Mouse (Mus musculus) layer of hippocampus, adult 9-10 months (tissue): ENCODE results near the gene Tmco5.
"Not testable (repeated sequence)": the region's sequence is repeated elsewhere in the genome, so short reads cannot be mapped to it uniquely, and the experiment has no call there.

ENCODE experiments used
- DNase-seq: peaks from one replicate; pipeline ENCODE4 v3.0.0; 2022; ENCODE audit warnings: low spot score

Tmco5 gene

DNA sequence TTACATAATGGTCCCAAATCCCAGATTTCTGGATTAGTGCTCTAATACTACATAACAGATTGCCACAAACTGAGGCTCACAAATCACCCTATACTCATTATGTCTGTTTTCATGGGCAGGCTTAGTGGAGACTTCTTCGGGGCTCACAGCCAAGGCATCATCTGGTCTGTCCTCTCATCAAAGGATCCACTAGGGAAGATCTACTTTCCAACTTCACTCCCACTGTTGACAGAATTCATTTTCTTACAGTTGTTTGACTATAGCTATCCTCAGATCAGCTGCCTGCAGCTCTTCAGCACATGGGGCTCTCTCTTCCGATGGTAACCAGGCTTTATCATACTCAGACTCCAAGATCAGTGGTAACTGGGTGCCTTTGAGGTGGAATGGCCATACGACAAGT, 45.2 kb downstream of the Tmco5 start:
- DNase-seq = no peak

GRCm38 (mm10) chr2:116924292-116924691, 45.8 kb downstream of the Tmco5 start:
- DNase-seq = no peak

DNA sequence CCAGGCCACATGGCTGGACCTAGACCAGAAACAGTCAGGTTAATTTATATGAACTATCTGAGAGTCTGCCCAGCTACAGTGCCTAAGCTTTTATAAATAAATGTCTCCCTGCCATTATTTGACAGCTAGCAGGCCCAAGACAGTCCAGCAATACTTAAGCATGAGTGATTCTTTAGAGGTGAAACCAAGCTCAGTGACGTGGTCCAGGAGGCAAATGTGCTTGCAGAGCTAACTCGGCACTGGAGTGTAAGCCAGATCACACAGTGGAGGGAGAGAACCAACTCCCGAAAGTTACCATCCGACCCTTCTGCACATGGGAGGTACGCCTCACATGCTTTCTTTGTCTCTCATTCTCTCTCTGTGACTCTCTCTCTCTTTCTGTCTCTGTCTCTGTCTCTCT, 46.7 kb downstream of the Tmco5 start:
- DNase-seq = no peak

DNA sequence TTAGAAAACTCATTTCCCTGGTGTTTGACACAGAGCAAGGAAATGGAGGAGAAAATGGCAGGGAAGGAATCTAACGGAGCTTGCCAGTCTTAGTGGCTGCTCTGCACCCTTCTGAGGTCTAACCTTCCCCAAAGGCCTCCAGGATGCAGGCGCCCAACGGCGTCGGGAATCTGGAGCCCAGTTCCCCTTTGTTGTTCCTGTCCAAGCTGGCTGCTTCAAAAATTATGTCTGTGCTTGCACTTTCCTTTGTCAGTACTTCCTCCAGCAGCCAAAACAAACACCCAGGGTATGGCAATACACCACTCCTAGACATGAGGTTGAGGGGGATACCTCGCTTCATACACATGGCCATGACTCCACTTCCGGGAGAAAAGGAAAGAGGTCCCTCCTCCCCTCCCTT, 53.7 kb downstream of the Tmco5 start:
- no peak for DNase-seq

- DNase-seq = not testable (repeated sequence)
Observed at GRCm38 (mm10) chr2:116934236-116934635, 55.7 kb downstream of the Tmco5 start.

DNA sequence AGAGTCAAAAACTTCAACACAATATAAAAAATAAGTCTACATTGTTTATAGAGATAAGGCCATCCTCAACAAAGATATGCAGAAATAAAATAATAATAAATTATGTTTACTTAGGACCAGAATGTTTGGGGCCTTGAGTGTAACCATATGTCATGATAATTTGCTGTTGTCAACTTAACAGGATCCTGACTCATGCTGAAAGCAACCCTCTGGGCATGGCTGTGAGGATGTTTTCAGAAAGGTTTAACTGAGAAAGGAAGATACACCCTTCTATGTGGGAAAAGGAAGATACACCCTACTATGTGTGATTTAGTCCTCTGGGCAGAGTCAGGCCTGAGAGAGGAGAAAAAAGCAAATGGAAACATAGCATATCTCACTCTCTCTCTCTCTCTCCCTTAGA, 56.3 kb downstream of the Tmco5 start:
- no peak for DNase-seq

DNA sequence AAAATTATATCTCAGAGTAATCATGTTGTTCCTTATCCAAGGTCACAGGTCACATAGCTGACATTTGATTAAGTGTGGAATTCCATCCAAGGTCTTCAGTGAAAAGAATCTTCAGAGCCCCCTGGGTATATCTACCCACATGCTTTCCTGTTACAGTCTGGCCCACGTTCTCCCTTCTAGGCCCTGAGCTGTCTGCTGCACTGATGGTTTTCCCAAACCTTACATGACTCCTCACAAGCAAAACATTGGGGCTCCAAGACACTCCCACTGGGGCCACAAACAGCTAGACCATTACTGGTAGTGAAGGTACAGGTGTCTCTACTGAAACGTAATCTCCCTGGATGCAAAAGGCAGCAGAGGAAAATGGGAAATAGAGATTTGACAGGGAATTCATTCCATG, 57.9 kb downstream of the Tmco5 start:
- no peak for DNase-seq

DNA sequence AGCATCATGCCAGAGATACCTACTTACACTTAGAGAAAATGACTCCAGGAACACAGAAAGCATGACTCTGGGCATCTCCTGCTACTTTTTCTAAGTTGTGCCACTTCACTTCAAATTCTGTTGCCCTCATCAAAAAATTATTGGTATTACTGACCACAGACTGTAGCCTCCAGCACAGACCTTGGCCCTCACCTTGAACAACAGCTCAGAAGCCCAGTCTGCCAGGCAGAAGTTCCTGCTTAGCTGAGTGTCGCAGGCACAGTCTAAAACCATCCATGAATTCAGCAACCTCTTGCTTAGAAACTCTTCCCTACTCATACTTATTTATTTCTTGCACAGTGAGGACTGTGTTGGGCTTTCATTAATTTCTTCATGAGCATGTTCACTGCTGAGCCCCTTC, 58.7 kb downstream of the Tmco5 start:
- no peak for DNase-seq

DNA sequence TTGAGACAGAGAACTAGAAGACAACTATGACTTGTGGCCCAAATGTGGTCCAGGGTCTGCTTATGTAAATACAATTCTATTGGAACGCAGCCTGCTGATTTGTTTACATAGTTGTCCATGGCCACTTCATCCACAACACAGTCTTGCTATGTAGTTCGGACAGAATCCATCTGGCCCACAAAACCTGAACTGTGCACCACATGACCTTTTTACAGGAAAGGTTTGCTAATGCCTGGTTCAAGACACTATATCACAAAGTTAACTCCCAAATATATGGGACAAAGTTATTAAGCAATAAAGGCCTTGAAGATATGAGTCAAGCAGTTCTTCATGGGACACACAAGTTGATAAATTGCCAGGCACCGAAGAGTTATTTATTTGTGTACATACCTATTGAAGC, 63.3 kb downstream of the Tmco5 start:
- no peak for DNase-seq
